Mouse (Mus musculus): Measurements from ENCODE around the gene Foxn3. TPM values are rescaled to one million over a fixed set of nuclear protein-coding genes. Genes with fewer than 3 reads are reported as not detected.

Gene Foxn3
- total RNA-seq, 4 experiments from 2014 or later, result 65.0 to 85.5 (median 81.2) TPM

DNA sequence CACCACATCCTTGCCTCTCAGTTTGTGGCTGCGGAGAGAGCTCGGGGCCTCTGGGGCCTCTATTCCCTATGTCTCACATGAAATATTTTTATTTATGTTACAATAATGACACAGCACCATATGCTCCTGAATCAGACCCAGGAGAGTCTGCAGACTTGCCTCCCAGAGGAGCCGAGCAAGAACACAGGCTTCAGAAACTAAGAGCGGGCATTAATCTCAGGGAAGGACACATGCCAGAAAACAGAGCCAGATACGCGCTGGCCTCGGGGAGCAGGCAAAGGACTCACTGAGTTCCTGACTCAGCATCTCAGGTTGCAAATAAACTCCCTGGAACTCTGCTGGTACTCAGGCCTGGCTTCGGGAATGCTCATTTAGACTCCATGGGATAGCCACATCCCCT, 403.3 kb downstream of the Foxn3 start:
- DNase-seq, result peak; percentile 63

DNA sequence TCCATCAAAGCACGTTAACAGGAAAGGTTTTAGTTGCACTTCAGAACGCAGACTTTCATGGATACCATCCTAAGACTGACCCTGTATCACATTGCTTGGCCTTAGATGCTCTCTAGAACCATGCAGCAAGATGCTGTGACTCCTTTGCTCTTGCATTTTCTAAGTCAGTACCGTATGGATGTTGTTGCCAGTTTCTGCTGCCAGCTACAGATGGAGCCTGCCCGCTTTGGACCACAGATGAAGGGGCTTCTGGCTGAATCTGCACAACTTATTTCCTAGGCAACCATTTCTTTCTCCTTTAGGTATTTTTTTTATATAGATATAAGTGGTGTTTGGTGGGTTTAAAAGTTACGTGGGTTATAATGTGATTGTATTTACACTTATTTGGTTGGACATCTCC, 407.5 kb downstream of the Foxn3 start:
- no peak for DNase-seq

DNA sequence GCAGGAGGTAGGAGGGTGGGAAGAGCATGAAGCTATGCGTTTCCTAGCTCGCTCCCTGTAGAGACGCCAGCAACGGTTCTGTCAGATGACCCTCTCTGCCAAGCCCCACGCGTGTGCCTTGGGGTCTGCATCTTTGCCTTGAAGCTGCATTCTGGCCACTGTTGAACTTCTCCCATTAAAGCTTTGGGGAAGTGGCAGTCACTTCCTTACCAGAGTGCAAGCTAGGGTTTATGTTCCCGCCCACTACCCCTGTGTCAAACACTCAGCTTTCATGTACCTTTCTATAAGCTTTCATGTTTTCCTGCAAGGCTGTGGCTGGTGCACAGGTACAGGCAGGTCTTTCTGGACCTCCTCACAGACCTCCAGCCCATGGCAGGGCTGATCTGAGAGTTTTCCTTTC, 409.2 kb downstream of the Foxn3 start:
- no peak for DNase-seq

DNA sequence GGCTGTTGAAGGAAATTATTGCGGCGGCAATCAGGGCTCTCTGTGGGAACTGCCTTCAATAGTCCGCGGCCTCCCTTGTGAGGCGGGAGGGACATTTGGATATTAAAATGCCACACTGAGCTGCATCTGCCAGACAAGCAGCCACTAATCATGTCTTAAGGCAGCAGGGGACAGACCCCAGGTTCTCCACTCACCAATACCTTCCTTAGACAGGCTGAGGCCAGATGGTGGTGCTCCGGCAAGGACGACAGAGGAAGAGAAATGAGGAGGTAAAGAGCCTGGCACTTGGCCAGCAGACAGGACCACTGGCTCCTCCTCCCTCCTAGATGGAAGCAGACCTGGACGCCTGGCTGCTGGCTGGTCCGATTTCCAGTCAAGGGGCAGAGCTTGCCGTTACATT, 409.7 kb downstream of the Foxn3 start:
- no peak for DNase-seq

DNA sequence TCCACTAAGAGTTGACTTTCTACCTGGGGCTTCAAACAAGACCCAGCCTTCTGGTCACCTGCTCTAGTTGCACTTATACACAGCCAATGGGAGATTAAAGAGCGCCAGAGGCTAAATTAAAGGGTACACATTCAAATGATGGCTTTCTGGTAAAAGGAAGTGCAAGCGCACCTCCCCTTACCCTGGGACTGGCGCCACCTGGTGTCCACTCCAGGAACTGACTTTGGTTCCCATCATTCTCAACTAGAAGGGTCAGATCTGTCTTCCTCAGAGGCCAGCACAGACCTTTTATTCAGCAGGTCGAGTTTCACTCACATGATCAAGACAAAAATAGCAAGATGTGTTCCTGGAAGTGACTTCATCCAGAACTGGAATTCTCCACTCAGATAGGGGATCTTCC, 413.3 kb downstream of the Foxn3 start:
- DNase-seq, result peak; percentile 25

DNA sequence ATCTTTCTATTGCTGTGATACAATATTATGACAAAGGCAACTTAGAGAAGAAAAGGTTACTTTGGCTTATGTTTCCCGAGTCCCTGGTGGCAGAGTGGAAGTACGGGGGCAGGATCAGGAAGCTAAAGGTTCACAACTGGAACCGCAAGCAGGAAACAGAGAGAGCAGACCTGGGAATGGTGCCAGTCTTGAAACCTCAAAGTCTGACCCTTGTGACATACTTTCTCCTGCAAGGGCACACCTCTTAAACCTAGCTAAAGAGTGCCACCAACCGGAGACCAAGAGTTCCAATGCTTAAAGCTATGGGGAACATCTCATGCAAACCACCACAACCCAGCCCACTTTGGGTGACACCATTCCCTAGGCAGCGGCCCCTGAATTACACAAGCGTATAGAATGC, 414.2 kb downstream of the Foxn3 start:
- no peak for DNase-seq
